Mouse (Mus musculus) adrenal gland, postnatal 14 days (tissue): ENCODE data around the gene Napepld. TPM values are rescaled to one million over a fixed set of nuclear protein-coding genes. Genes with fewer than 3 reads are reported as not detected.
"Not testable (repeated sequence)": the region's sequence is repeated elsewhere in the genome, so short reads cannot be mapped to it uniquely, and the experiment has no call there.

Experiments used
- DNase-seq: peaks from one replicate; pipeline ENCODE4 v3.0.0; 2021; ENCODE audit warnings: mixed read lengths
- total RNA-seq: library from RNA; stranded (reverse); gene quantifications from 2 replicates; pipeline ENCODE4 v1.2.3, GENCODE M21; 2021

Gene Napepld
- total RNA-seq, 1 experiment from 2014 or later: 16.9 TPM

DNA sequence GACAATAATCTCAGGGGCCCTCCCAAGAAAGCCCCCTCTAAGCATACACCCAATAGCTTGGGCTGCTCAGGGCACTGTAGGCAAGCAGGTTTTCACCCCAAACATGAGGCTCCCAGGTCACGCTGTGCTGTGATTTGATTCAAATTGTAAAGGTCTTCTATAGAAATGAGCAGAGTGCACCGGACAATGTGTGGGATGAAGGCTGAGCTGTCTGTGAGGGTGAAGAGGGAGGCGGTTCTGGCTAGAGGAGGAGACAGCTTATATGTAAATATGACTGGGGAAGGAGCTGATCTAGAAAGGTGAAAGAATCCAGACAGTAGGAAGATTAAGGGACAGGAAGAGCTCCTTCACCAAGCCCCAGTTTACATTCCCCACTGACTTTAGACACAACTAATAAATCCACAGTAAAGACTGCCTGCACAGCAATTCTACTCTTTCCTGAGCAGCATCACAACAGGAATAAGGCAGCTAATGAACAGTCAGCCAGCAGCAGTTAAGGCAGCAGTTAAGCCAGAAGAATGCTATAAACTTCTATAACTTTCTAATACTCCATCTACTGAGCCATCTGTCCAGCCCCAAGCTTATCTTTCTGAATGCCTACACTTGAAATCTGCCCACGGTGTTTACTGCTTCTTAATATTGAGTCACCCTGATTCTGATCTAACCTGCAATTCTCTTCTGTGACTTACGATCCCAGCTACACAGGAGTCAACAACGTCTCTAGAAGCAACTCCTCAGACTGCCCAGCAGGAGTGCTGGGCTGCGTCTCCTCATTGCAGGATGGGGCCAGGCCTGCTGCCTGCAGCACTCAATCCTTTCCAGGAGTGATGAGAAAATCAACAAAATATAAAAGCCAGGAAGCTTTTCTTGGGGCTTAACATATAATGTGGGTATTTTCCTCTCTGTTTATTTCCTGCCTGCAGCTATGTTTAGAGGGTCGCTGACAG, 33.7 kb downstream of the Napepld start:
- DNase-seq: no peak

DNA sequence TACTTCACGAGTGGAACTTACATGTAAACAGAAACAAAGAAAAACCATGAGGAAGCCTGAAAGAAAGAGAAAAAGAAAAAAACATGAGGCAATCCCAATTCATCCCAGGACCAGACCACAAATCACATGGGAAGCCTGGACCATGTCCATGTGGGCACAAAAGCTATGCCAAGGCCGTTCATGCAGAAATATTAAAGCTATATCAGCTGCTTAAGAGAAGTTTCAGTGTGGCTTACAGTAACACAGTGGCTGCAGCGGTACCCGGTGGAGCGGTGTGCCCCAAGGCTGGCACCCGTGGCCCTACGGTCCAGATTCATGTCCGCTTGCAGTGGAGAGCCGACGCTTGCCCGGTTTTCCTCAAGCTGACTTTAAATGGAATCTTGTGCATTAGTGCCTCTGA, 38.1 kb downstream of the Napepld start:
- peak; percentile 69 for DNase-seq

DNA sequence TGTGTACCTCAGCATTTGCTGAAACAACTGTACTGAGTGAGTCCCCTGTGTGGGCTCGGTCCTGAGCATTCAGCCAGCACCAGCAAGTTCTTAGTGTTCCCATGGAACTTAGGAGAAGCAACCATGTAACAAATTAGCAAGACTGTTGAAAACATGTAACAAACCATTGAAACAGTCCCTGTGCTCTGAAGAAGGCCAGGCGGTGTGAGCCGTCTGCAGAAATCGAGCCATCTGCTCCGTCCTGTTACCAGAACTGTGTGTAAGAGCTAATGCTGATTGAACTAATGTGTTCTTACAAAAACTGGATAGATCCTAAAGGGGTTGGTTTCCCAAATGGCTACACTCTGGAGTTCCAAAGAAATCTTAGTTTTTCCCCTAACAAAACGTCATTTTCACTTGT, 40.3 kb downstream of the Napepld start:
- DNase-seq: no peak

DNA sequence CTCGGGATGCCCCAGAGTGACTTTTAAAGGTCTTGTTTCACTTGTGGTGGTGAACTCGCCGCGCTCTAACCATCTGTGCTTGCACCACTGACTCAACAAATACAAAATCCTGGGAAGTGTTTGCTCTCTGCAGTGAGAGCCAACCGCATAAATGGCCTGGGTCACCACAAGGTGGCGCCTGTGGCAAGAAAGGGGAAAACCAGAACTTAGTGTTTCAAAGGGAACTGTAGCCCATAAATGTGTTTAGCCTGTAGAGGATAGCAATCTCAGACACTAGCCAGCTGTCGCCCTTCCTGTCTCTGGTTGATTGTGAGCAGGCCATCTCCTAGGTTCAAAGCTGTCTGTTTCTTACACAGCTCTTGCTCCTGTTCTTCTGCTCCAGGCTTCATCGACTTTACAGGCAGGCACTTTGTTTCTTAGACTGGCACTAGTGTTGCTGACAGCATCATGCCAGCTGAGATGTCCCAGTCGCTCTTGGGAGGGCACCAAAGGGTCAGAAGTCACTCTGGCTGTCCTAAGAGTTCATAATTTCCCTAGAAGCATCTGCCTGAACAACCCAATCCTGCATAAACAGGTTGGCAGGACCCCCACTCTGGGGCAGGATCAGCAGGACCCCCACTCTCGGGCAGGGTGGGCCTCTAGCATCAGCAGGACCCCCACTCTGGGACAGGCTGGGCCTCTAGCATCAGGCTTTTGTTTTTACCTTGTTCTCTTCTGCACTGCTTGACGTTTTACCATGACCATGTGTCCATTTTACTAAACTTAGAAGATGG, 42.4 kb downstream of the Napepld start:
- DNase-seq: peak; percentile 92

DNA sequence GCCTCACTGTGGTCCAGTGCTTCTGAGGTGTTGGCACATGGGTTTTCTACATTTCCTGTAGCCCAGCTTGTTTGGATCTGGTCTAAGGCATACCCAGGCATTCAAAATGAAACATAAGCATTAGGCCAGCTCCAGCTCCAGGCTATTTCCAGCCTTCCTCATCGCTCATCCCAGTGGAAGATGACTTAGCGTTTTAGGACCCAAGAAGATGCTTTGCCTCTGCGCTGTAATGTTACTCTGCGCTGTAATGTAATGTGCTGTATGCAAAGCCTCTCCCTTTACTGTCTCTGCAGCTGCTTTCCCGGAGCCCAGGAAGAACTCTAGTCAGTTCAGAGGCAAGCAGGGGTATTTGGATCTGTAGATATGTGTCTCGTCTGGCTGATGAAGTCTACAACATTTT, 43.2 kb downstream of the Napepld start:
- no peak for DNase-seq

DNA sequence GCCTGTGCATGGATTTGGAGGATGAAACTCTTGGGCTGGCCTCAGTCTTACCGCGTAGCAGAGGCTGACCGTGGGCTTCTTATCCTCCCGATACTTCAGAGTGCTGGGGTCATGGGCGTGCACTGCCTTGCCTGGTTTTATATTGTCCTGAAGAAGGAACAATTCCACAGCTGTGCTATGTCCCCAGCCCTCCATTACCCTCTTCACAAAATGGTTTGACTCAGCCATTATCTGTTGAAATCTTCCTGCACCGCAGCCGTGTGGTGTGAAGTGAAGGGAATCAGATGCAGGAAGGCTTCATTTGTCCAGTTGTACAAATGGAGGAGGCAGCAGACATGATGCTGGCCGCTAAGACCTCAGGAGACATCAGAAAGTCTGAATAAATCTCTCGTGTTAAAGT, 44.3 kb downstream of the Napepld start:
- DNase-seq: no peak

DNA sequence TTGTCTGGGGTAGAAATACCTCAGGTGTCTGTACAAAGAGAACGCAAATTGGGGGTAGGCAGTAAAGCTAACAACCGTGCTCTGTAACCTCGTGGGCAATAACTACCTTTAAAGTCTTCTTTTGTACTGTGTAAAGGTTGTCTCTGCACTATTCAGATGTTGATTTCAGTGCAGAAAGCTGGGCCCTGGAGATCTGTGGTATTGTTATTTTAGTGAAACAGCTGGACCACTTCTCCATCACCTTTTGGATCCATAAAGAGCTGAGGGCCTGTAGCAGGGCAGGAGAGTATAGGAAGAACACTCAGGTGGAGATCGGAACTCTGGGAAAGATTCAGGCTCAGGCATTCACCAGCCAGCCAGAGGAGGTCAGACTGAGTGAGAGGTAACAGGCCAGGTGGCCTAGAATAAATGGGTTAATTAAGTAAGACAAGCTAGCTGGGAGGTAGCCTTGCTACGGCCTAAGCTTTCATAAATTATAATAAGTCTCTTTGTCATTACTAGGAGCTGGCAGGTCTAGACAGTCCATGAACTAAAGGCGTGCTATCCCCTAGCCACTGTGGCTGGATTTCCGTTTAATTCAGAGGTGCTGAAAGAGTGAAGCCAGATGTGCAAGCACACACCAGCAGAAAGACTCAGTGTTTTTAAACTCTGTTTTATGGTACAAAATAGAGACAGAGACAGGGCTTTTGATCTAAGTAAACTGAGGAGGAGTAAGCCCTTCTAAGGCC, 49.1 kb downstream of the Napepld start:
- no peak for DNase-seq

DNA sequence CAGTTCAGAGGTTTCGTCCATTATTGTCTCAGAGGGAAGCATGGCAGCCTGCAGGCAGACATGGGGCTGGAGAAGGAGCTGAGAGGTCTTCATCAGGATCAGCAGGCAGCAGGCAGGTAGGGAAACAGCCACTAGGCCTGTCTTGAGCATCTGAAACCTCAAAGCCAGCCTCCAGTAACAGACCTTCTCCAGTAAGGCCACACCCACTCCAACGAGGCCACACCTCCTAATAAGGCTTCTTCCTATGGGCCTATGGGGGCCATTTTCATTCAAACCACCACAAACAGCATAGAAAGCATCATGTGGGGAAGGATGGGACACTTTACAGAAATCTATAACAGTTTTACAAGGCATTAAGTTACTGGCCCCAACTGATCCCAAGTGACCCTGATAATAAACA, 50.5 kb downstream of the Napepld start:
- no peak for DNase-seq

DNA sequence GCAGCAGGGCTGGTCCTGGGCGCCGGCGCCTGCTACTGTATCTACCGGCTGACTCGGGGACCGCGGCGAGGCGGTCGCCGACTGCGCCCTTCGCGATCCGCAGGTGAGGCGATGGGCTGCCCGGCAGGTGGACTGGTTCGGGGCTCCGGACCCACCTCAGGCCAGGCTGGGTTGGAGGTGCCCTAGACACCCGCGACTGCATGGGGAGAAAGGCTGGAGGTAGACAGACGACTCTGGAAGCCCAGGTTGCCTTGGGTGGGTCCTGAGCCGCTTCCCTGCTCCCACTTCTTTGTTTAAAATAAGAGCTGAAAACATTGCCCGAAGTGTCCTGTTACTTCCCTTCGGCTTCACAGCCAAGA, 55.1 kb downstream of the Napepld start:
- no peak for DNase-seq

DNA sequence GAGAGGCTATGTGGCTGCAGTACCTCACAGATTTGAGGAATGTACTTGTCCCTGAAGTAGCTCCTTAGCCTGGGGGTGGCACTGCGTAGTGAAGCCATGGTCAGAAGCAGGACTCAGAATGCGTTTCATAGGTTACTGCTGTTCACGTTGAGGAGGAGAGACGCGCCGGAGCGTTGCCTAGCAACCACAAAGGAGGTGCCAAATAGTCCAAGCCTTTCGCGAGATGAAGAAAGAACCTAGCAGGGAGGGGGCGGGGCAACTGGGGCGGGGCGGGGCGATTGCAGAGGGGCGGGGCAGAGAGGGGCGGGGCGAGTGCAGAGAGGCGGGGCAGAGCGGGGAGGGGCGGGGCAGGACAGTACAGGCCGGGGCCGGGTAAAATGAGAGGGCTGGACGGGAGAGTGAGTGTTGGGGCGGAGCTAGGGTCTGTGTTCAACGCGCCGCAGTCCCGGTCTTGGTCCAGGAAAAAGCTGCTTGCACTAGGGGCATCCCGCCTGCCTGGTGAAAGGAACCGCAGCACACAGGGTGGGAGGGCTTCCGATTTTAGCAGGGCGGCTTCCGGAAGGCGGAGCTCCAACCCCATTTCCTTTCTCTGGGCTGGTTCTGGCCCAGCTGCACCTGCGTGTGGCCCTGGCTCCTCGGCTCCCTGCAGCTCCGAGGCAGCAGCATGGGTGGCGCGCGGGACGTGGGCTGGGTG, 55.6 kb downstream of the Napepld start, which contains the start of the genes Fbxl13 and Armc10:
Fbxl13 (minus strand) TSS at position 196 of the 694 bp plus-strand sequence.
Armc10 (plus strand) TSS at position 375 of the 694 bp plus-strand sequence.
- DNase-seq: peak; percentile 93

DNA sequence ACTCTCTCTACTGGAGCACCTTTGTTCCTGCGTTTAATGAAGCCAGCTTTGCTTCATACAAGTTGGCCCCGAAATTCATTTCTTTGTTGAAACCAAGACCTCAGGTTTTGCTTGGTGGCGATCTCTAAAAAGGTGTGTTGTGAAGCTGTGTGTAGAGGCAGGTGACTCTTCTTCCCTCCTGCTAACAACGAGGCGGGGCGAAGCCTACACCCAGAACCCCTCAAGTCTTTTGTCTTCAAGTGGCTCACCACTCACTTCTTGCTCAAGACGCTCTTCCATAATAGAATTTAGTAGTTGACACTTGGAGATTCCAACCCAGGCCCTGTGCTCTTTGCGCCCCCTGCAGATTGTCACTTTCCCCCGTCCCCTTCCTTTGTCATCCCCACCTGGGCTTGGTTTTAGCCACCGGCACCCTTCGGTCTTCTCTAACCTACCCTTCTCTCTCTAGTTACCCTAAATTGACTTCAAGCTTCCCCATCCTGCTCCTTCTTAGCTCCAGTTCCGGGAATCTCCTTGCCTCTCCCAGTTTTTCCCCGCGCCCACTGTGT, 56.2 kb downstream of the Napepld start:
- no peak for DNase-seq

DNA sequence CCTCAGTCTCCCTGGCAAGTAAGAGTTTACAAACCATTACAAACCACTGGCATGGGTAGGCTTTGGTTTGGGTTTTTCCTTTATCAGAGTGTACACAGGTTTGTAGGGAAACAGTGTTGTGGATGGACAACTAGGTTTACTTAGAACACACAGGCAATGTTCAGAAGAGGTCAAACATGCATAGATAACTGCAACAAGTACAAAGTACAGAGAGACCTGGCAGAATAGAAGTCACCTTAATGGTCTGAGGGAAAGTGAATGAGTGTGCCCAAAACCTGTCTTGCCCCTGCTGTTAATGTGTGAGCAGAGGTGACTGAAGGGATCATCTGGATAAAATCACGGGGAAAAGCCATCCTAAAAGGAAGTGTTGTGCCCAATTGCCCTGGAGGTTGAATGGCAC, 57.6 kb downstream of the Napepld start:
- no peak for DNase-seq

DNA sequence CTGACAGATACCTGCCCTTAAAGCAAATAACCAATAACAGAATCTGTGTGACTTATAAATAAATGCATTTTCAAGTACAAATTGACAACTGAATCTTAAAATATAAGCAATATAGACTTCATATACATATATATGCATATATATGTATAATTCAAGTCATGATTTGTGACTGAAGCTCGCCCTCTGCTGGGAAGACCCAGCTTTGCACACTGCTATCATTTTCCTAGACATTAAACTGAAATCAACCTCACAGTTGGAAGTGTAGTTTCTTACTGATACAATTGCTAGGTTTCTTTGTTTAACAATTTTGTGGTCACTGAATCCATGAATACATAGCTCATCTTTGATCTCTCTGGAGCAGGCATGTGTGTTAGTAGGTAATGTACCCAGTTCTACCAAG, 60.2 kb downstream of the Napepld start:
- peak; percentile 28 for DNase-seq

DNA sequence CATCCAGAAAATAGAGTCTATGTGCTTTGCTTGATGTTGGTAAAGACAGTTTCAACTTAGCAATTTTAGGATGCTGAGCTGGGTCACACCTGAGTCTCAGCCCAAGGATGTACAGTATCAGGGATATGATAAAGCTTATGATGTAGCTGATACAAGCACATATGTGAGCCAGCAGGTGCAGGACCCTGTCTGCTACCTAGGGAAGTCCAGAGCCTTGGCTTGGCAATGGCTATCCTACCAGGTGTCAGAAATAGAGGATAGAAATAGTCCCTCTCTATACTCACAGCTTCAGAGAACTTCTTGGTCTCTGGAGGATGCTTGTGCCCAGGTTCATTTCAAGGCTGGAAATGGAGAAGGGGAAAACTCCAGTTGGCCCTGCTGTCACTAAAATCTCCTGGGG, 75.3 kb downstream of the Napepld start:
- DNase-seq: no peak

DNA sequence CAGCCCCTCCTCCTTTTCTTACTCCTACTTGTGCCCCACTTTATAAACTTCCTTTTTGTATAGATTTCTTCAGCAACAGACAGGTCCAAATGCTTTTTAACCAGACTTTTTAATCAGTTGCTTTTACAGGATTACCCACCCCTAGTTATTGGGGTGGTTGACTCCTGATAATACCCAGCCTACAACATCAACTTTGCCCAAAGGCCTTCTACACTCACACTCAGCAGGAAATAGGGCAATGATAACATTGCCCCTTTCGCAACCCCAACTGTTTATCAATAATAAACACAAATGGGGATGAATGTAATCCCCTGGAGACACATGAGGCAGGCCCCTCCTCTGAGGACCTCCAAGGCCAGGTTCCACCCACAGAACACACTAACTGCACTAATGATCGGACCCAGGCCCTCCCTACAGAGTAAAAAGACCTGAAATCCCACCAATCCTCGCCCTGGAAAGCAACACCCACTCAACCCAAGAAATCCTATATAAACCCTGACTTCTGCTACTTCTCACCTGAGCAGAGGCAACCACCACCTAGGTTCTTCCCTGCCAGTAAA, 84.7 kb downstream of the Napepld start:
- DNase-seq: no peak

DNA sequence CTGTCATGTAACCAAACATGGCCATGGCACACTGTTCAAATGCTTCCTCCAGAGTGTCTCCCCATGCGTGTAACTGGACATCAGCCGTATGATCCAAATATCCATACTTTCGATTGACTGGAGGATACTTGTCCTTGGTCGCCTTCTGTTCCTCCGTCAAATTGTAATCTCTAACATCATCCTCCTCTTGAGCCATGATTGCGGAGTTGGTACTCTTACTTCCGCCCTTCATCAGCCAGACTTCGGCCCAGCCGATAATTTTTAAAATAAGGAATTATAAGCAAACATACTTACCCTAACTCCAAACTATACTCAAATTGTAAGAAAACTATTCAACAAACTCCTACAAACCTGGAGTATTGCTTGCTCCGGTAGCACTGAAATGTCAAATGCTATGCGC, 86.9 kb downstream of the Napepld start:
- not testable (repeated sequence) for DNase-seq

Other genes with a start within 250 kb of the Napepld start
- 4.9 and 5.0 TPM in 2 replicates for gene Lrrc17, start 157.8 kb downstream of the Napepld start, total RNA-seq
- gene Fbxl13, start 55.8 kb downstream of the Napepld start, total RNA-seq: 0.11 TPM in 1 of 2 replicates, not detected in the other
- 15.0 and 19.8 TPM in 2 replicates for gene Armc10, start 55.6 kb downstream of the Napepld start, total RNA-seq
- gene Pmpcb, start 35.7 kb upstream of the Napepld start, total RNA-seq: 249 and 263 TPM in 2 replicates
- gene Dnajc2, start 83.9 kb upstream of the Napepld start, total RNA-seq: 30.1 and 36.1 TPM in 2 replicates
- 126 and 129 TPM in 2 replicates for gene Psmc2, start 83.9 kb upstream of the Napepld start, total RNA-seq
- not detected in 2 replicates for gene Slc26a5, start 164.2 kb upstream of the Napepld start, total RNA-seq